Mouse (Mus musculus) E14TG2a.4 (cell line): ENCODE results near the gene Tmbim1.

ENCODE experiments used
- CTCF ChIP-seq: conservative IDR thresholded peaks from 2 replicates; pipeline ENCODE4 v1.5.1; 2014; ENCODE audit warnings: low read length
- NANOG ChIP-seq: IDR thresholded peaks from 2 replicates; pipeline ENCODE4 v1.6.1; 2014; ENCODE audit warnings: borderline replicate concordance, low read length, mixed read lengths
- POU5F1 ChIP-seq: IDR thresholded peaks from 2 replicates; pipeline ENCODE4 v1.6.1; 2014; ENCODE audit warnings: low read length, borderline replicate concordance

DNA sequence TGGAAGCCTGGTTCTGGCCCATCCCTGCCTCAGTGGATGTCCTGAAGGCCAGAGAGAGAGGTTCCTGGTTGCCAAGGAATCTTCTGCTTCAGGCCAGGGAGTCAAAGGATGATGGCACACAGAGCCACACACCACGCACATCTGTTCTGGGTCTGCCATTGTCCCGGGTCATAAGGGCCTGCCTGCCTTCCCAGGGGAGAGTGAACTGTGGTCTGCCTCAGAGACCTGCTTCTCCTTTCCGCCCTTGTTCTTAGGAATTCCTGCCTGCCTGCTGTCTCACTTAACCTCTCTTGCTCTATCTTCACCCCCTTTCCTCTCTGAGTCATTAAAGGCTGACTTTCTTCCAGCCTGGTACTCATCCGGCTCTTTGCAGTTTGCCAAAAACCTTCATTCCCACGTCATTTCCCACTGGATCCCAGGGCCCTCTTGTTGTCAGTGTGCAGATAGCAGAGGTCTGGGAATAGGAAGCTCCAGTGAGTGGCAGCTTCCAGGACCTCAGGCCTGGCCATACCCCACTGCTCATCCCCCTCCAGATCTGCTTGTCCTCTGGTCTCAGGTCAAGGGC, 47.2 kb upstream of the Tmbim1 start:
- TF ChIP-seq CTCF (no peak), NANOG (no peak), POU5F1 (no peak)
